Mouse (Mus musculus): Measurements from ENCODE around the gene Oas3. TPM values are rescaled to one million over a fixed set of nuclear protein-coding genes. Genes with fewer than 3 reads are reported as not detected.

The Oas3 gene
- polyA plus RNA-seq, 1 experiment = 0.02 TPM

DNA sequence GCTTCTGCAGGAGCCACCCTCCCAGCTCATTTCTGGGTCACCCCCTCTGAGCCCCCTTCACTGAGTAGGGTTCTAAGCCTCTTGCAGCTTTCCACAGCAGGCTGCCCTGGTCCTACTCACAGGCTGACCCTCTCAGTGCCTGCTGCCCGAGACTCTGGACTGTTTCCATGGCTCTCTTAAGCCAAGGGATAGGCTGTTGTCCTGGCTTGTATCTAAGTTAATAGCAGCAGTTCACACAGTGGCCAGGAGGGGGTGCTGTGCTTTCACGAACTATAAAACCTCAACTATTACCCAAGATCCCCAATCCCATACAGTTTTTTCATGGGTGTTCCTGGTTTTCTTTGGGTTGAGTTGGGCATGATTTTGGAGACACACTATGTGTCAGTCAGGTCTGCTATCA lies 15.6 kb upstream of the Oas3 start:
- Histone ChIP-seq H3K4me1 (ENCODE audit: control insufficient read depth) (no peaks in the 10 kb centered on the region), H3K9me3 (ENCODE audit: control insufficient read depth, low read length) (no peaks in the 10 kb centered on the region), H3K27me3 (ENCODE audit: control insufficient read depth) (no peaks in the 10 kb centered on the region), H3K36me3 (ENCODE audit: control insufficient read depth) (no peaks in the 10 kb centered on the region), H3K4me3 (replicated peaks) (no peak overlapping the region)
- TF ChIP-seq GATA1 (IDR thresholded peaks at IDR 0.05; ENCODE audit: low read length) = no peak
- TF ChIP-seq TAL1 (IDR thresholded peaks at IDR 0.05; ENCODE audit: low read length) = no peak

DNA sequence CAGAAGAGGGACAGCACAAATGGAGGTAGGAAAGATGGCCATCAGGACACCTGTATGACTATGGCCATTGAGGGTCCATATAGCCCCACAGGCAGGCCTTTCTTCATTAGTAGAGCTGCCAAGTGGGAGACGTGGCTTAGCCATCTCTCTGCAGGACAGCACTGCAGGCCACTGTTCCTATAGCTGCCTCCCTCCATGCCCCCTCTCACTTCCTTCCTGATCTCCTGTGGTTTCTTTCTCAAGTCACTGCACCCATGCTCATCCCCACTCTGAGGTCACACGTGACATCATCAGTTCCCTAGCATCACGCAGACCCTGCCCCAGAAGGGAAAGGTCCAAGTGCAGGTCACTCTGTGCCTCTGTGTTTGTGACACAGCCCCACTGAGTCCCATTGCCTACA lies 9.6 kb upstream of the Oas3 start:
- Histone ChIP-seq H3K4me1 (ENCODE audit: control insufficient read depth) (no peaks in the 10 kb centered on the region), H3K9me3 (ENCODE audit: control insufficient read depth, low read length) (no peaks in the 10 kb centered on the region), H3K36me3 (ENCODE audit: control insufficient read depth) (no peaks in the 10 kb centered on the region), H3K27me3 (ENCODE audit: control insufficient read depth) (no peaks in the 10 kb centered on the region), H3K4me3 (replicated peaks) (no peak overlapping the region)
- no peak for TF ChIP-seq TAL1 (IDR thresholded peaks at IDR 0.05; ENCODE audit: low read length)
- no peak for TF ChIP-seq GATA1 (IDR thresholded peaks at IDR 0.05; ENCODE audit: low read length)

DNA sequence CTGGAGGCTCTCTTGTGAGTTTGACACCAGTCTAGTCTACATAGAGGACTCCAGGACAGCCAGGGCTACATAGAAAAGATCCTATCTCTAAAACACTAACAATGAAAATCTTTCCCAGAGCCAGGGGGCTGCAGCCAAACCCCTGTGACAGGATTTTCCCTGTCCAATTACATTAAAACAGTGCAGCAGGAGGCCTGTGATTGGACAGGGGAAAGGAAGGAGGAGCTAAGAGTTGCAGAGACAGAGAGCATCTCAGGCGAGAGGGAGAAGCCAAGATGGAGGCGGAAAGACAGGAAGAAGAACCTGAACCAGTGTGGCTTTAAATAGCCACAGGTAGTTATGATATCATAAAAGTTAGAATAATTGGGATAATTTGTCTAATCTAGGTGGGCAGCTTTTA lies 5.0 kb upstream of the Oas3 start:
- no peaks in the 10 kb centered on the region for H3K4me1 ChIP-seq (ENCODE audit: control insufficient read depth)
- H3K27me3 ChIP-seq (ENCODE audit: control insufficient read depth) = no peaks in the 10 kb centered on the region
- no peak for TF ChIP-seq GATA1 (IDR thresholded peaks at IDR 0.05; ENCODE audit: low read length)
- TF ChIP-seq TAL1 (IDR thresholded peaks at IDR 0.05; ENCODE audit: low read length) = no peak
- no peak overlapping the region for H3K4me3 ChIP-seq (replicated peaks)
- H3K9me3 ChIP-seq (ENCODE audit: control insufficient read depth, low read length) = no peaks in the 10 kb centered on the region
- no peaks in the 10 kb centered on the region for H3K36me3 ChIP-seq (ENCODE audit: control insufficient read depth)

DNA sequence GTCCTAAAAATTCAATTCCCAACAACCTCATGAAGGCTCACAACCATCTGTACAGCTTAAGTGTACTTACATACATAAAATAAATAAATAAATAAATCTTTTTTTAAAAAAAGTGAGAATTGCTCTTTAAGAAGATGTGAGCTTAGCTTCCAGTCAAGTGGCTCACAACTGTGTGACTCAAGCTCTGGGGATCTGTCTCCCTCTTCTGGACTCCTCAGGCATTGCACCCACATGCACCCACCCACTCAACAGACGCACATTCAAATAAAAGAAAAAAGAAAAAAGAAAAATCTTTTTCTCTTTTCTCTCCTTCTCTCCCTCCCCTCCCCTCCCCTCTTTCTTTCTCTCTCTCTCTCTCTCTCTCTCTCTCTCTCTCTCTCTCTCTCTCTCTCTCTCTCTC lies 4.2 kb upstream of the Oas3 start:
- H3K9me3 ChIP-seq (ENCODE audit: control insufficient read depth, low read length) = no peaks in the 10 kb centered on the region
- no peak for TF ChIP-seq GATA1 (IDR thresholded peaks at IDR 0.05; ENCODE audit: low read length)
- TF ChIP-seq TAL1 (IDR thresholded peaks at IDR 0.05; ENCODE audit: low read length) = no peak
- H3K4me3 ChIP-seq (replicated peaks) = no peak overlapping the region
- no peaks in the 10 kb centered on the region for H3K27me3 ChIP-seq (ENCODE audit: control insufficient read depth)
- H3K4me1 ChIP-seq (ENCODE audit: control insufficient read depth) = no peaks in the 10 kb centered on the region
- H3K36me3 ChIP-seq (ENCODE audit: control insufficient read depth) = no peaks in the 10 kb centered on the region

DNA sequence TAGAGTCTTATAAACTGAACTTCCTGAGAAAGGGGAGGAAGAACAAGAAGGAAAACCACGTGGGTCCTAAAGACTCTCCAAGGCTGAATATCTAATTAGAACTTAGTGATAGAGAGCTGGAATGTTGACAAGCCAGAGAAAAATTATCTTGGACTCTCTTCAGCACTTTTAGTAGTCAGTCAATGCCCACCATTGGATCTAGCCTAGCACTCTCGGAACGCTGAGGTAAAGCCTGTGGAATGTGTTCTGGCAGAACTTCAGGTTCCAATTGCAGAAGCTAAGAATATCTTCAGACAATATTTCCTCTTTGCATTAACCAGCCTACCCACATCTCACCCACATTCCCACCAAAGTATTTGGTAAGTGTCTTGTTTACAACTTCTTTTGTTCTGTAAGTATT lies 2.5 kb upstream of the Oas3 start:
- H3K36me3 ChIP-seq (ENCODE audit: control insufficient read depth) = no peaks in the 10 kb centered on the region
- no peak overlapping the region for H3K4me3 ChIP-seq (replicated peaks)
- peaks cover 4% of the 10 kb centered on the region for H3K4me1 ChIP-seq (ENCODE audit: control insufficient read depth)
- H3K9me3 ChIP-seq (ENCODE audit: control insufficient read depth, low read length) = no peaks in the 10 kb centered on the region
- no peaks in the 10 kb centered on the region for H3K27me3 ChIP-seq (ENCODE audit: control insufficient read depth)
- TF ChIP-seq TAL1 (IDR thresholded peaks at IDR 0.05; ENCODE audit: low read length) (no peak), GATA1 (IDR thresholded peaks at IDR 0.05; ENCODE audit: low read length) (no peak)

DNA sequence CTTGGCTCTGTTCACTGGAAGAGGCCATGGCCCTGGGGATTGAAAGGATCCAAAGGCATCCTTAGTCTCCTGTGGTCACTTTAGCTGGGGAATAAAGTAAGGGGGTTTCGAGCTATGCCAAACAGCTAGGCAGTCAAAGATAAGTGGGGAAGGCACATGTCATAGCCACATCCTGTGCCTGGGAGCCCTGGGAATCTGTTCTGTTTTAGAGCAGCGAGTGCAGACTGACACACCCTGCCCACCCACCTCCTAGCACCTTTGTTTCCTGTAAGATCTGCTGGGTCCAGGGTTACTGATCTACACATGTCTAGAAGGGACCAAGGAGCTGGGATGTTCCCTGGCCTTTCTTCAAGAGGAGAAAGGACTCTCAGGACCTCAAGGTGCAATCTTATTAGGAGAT lies 1.5 kb upstream of the Oas3 start:
- H3K27me3 ChIP-seq (ENCODE audit: control insufficient read depth) = no peaks in the 10 kb centered on the region
- H3K9me3 ChIP-seq (ENCODE audit: control insufficient read depth, low read length) = no peaks in the 10 kb centered on the region
- peaks cover 5% of the 10 kb centered on the region for H3K4me1 ChIP-seq (ENCODE audit: control insufficient read depth)
- no peak overlapping the region for H3K4me3 ChIP-seq (replicated peaks)
- TF ChIP-seq GATA1 (IDR thresholded peaks at IDR 0.05; ENCODE audit: low read length) (no peak), TAL1 (IDR thresholded peaks at IDR 0.05; ENCODE audit: low read length) (no peak)
- H3K36me3 ChIP-seq (ENCODE audit: control insufficient read depth) = no peaks in the 10 kb centered on the region

DNA sequence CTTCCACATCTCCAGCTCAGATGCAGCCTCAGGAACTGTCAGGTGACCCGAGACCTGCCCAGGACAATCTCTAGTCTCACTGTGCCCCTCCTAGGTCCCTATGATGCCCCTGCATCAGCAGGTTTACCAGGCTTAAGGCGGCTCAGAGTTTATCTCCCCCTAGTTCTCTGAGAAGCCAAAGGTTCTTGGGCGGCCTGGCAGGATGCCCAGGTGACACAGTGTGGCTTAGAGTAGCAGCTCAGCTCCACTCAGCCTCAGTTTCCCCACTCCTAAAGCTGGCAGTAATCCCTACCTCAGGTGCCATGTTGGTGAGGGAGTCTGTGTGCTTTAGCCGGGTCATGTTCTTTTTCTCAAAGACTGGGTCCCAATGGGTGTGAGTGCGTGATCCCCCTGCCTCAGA lies 660 bp downstream of the Oas3 start:
- Histone ChIP-seq H3K27me3 (ENCODE audit: control insufficient read depth) (no peaks in the 10 kb centered on the region), H3K4me1 (ENCODE audit: control insufficient read depth) (peaks cover 5% of the 10 kb centered on the region), H3K9me3 (ENCODE audit: control insufficient read depth, low read length) (no peaks in the 10 kb centered on the region), H3K36me3 (ENCODE audit: control insufficient read depth) (no peaks in the 10 kb centered on the region), H3K4me3 (replicated peaks) (no peak overlapping the region)
- TF ChIP-seq GATA1 (IDR thresholded peaks at IDR 0.05; ENCODE audit: low read length) = no peak
- TF ChIP-seq TAL1 (IDR thresholded peaks at IDR 0.05; ENCODE audit: low read length) = no peak

DNA sequence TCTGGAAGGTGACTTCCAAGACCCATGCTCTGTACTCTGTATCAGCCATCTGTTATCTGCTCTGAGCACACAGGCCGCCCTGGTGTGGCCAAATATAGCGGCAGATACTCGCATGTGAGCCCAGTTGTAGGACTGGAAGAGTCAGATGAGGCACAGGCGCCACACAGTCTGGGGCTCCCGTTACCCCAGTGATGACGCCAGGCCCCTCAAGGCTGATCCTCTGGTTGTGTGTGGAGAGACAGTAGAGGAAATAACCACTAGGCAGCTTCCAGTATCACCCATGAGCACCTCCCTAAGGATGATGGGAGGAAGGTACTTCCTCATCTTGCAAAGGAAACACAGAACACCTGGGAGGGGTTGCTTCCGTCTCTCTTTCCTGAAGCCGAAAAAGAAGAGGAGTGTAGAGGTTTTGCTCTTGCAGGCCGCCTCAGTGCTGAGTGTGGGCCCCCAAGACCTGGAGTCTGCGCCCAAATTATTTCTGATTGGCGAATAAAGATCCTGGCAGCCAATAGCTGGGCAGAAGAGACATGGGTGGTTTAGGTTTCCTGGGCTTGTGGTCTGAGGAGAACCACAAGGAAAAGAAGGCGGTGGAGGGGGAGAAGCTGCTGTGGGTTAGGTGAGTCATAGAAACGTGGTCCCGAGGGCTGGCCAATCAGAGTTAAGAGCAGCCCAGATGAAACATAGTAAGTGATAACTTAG lies 2.0 kb downstream of the Oas3 start:
- Histone ChIP-seq H3K9me3 (ENCODE audit: control insufficient read depth, low read length) (no peaks in the 10 kb centered on the region), H3K4me3 (replicated peaks) (no peak overlapping the region), H3K27me3 (ENCODE audit: control insufficient read depth) (no peaks in the 10 kb centered on the region), H3K36me3 (ENCODE audit: control insufficient read depth) (no peaks in the 10 kb centered on the region), H3K4me1 (ENCODE audit: control insufficient read depth) (peaks cover 5% of the 10 kb centered on the region)
- no peak for TF ChIP-seq GATA1 (IDR thresholded peaks at IDR 0.05; ENCODE audit: low read length)
- TF ChIP-seq TAL1 (IDR thresholded peaks at IDR 0.05; ENCODE audit: low read length) = no peak

DNA sequence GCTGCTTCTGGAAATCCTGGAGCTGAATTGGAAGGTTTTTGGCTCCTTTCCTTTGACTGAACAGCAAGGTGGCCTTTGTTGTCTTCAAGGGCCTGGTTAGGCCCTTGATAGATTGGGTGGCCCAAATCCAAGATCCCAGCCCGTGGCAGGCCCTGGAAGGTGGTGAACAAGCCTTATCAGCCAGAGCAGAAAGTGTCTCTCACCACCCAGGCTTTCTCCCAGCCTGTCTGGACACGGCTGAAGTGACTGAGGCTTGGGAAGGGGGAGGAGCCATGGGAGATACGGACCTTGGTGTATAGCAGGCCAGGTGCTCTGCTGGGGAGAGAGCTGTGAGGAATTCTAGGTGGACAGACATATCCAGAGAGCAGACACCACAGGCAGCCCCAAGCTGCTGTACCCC lies 8.1 kb downstream of the Oas3 start:
- no peaks in the 10 kb centered on the region for H3K4me1 ChIP-seq (ENCODE audit: control insufficient read depth)
- H3K27me3 ChIP-seq (ENCODE audit: control insufficient read depth) = no peaks in the 10 kb centered on the region
- no peaks in the 10 kb centered on the region for H3K36me3 ChIP-seq (ENCODE audit: control insufficient read depth)
- peaks cover 12% of the 10 kb centered on the region for H3K9me3 ChIP-seq (ENCODE audit: control insufficient read depth, low read length)
- H3K4me3 ChIP-seq (replicated peaks) = no peak overlapping the region
- TF ChIP-seq GATA1 (IDR thresholded peaks at IDR 0.05; ENCODE audit: low read length) = no peak
- no peak for TF ChIP-seq TAL1 (IDR thresholded peaks at IDR 0.05; ENCODE audit: low read length)

DNA sequence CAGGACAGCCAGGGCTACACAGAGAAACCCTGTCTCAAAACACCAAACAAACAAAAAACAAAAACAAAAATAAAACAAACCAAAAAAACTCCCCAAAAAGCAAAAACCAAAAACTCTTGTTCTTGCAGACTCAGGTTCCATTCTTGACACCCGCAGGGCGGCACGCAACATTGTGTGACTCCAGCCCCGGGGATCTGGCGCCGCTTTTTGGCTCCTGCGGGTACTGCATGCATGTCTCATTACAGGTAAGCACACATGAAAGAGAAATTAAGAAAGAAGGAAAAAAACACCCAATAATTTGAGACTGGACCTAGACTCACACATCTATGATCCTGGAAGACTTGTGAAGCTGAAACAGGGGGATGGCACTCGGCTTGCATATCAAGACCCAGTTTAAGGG lies 12.5 kb downstream of the Oas3 start:
- H3K4me3 ChIP-seq (replicated peaks) = no peak overlapping the region
- no peak for TF ChIP-seq TAL1 (IDR thresholded peaks at IDR 0.05; ENCODE audit: low read length)
- no peak for TF ChIP-seq GATA1 (IDR thresholded peaks at IDR 0.05; ENCODE audit: low read length)
- H3K27me3 ChIP-seq (ENCODE audit: control insufficient read depth) = no peaks in the 10 kb centered on the region
- H3K9me3 ChIP-seq (ENCODE audit: control insufficient read depth, low read length) = peaks cover 9% of the 10 kb centered on the region
- H3K4me1 ChIP-seq (ENCODE audit: control insufficient read depth) = no peaks in the 10 kb centered on the region
- no peaks in the 10 kb centered on the region for H3K36me3 ChIP-seq (ENCODE audit: control insufficient read depth)
